Comparison of ENCODE assay signal across 9 mouse cellular contexts in the genomic region with DNA sequence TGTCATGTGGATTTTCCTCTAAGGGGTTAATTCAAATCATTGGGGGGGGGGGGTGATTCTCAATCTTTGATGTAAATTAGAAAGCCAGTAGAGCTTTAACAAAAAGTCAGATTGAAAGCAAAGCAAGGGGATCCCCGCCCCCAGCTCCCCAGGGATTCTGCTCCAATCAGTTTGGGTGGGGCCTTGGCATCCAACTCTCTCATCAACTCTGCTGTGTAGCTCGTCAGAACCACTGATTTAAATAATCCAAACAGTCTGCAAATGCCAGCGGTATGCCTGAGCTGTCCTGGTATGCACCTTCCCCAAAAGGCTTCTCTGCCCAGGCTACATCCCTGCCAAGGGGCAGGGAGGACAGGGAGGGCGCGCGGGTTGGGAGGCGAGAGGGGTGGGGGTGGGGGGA. TPM values are rescaled to one million over a fixed set of nuclear protein-coding genes. Genes with fewer than 3 reads are reported as not detected.
A peak's percentile ranks its signal among the peaks of the same experiment; 100 is the strongest.
DNase-seq lines count a peak whose midpoint lies in the region; ATAC-seq and TF ChIP-seq lines count a peak whose summit lies in the region.
"Had no signal": no experiment of that assay in that cellular context is flagged by ENCODE, and none has a peak within 500 bp of the region (broad histone marks: within the 10 kb centered on the region; RNA-seq: fewer than 3 reads in every experiment).

No protein-coding gene starts in this region.

- H3K36me3 ChIP-seq in hindbrain, embryonic 16.5 days (ENCODE audit: control insufficient read depth, insufficient read depth, low read length) = no peaks in the 10 kb centered on the region
- no peaks in the 10 kb centered on the region for H3K36me3 ChIP-seq in myocyte (ENCODE audit: control insufficient read depth, insufficient read depth)
- no peaks in the 10 kb centered on the region for H3K36me3 ChIP-seq in intestine, embryonic 15.5 days
- H3K36me3 ChIP-seq: limb, embryonic 13.5 days had no signal

- peaks cover 3% of the 10 kb centered on the region for H3K4me1 ChIP-seq in hindbrain, embryonic 16.5 days (ENCODE audit: control insufficient read depth, insufficient read depth, low read depth, low read length)
- no peaks in the 10 kb centered on the region for H3K4me1 ChIP-seq in intestine, embryonic 15.5 days (replicated peaks)

- no peaks in the 10 kb centered on the region for H3K27me3 ChIP-seq in hindbrain, embryonic 16.5 days (replicated peaks; ENCODE audit: control insufficient read depth, insufficient read depth, low read length)
- no peaks in the 10 kb centered on the region for H3K27me3 ChIP-seq in myocyte (ENCODE audit: control insufficient read depth, insufficient read depth, insufficient read length)
- no peaks in the 10 kb centered on the region for H3K27me3 ChIP-seq in intestine, embryonic 15.5 days (replicated peaks)
- H3K27me3 ChIP-seq: limb, embryonic 13.5 days had no signal

- no peak for ATAC-seq in hindbrain, embryonic 16.5 days
- ATAC-seq in intestine, embryonic 15.5 days = no peak

- H3K79me2 ChIP-seq in myocyte (ENCODE audit: control insufficient read depth, insufficient read depth) = no peaks in the 10 kb centered on the region

- H3K4me2 ChIP-seq in hindbrain, embryonic 16.5 days (ENCODE audit: low read length) = peak overlapping the region; percentile 36
- peak overlapping the region; percentile 38 for H3K4me2 ChIP-seq in myocyte (ENCODE audit: low read depth)
- no peak overlapping the region for H3K4me2 ChIP-seq in intestine, embryonic 15.5 days (replicated peaks)
- H3K4me2 ChIP-seq: limb, embryonic 13.5 days had no signal

- no peak overlapping the region for H3K9ac ChIP-seq in hindbrain, embryonic 16.5 days (ENCODE audit: low read depth, low read length)
- no peak overlapping the region for H3K9ac ChIP-seq in intestine, embryonic 15.5 days
- H3K9ac ChIP-seq: limb, embryonic 13.5 days had no signal

- no peak overlapping the region for H3K27ac ChIP-seq in hindbrain, embryonic 16.5 days (ENCODE audit: low read depth, low read length)
- no peak overlapping the region for H3K27ac ChIP-seq in intestine, embryonic 15.5 days
- H3K27ac ChIP-seq: limb, embryonic 13.5 days had no signal

- 20% methylated on average over 7 of the region's 7 CpGs for WGBS in hindbrain, embryonic 16.5 days
- 53% methylated on average over 7 of the region's 7 CpGs for WGBS in intestine, embryonic 15.5 days

- intact Hi-C loops in gastrocnemius, postnatal 14 days (cut with DNase I; ENCODE audit: low total_unique reads) = no loop called here

- H3K9me3 ChIP-seq in hindbrain, embryonic 16.5 days (ENCODE audit: control insufficient read depth, low read length) = no peaks in the 10 kb centered on the region
- no peaks in the 10 kb centered on the region for H3K9me3 ChIP-seq in intestine, embryonic 15.5 days
- H3K9me3 ChIP-seq: limb, embryonic 13.5 days had no signal

- H3ac ChIP-seq in myocyte (ENCODE audit: control insufficient read depth, insufficient read length) = no peak overlapping the region

- TF ChIP-seq POLR2A in myocyte (IDR thresholded peaks at IDR 0.05; ENCODE audit: insufficient read length, low read depth) = no peak

- no peak overlapping the region for H3K4me3 ChIP-seq in hindbrain, embryonic 16.5 days (ENCODE audit: low read length)
- no peak overlapping the region for H3K4me3 ChIP-seq in myocyte
- H3K4me3 ChIP-seq in intestine, embryonic 15.5 days (replicated peaks) = no peak overlapping the region
- H3K4me3 ChIP-seq: limb, embryonic 13.5 days had no signal

- peak; percentile 33 for DNase-seq in urinary bladder, postnatal 14 days (ENCODE audit: low spot score)
- DNase-seq in urinary bladder, adult 18-20 months (ENCODE audit: low spot score in 2 of 2) = no peak
- DNase-seq in gastrocnemius, postnatal 14 days = peak; percentile 29
- no peak for DNase-seq in frontal cortex, adult 2 months (ENCODE audit: extremely low spot score in 1 of 2, low spot score in 1 of 2)
- no peak for DNase-seq in MN1 (ENCODE audit: low spot score)

TF ChIP-seq in myocyte, 11 proteins besides CTCF, POLR2A, EP300 and RAD21:
- no peak for TF ChIP-seq USF1 (IDR thresholded peaks at IDR 0.05; ENCODE audit: low read depth)
- TF ChIP-seq TCF3 (IDR thresholded peaks at IDR 0.05; ENCODE audit: insufficient read length, low read depth) = no peak
- TF ChIP-seq TCF12 (IDR thresholded peaks at IDR 0.05; ENCODE audit: insufficient read depth, poor library complexity, severe bottlenecking) = no peak
- no peak for TF ChIP-seq REST (IDR thresholded peaks at IDR 0.05; ENCODE audit: insufficient read depth, insufficient read length)
- no peak for TF ChIP-seq POLR2AphosphoS2 (IDR thresholded peaks at IDR 0.05; ENCODE audit: insufficient read length, low read depth)
- TF ChIP-seq E2F4 (IDR thresholded peaks at IDR 0.05; ENCODE audit: insufficient read depth) = no peak
- TF ChIP-seq SRF (IDR thresholded peaks at IDR 0.05; ENCODE audit: control insufficient read depth, insufficient read length, low read depth) = no peak
TF ChIP-seq in myocyte: peak in this region for 0.

RNA-seq across cellular contexts. Expression of a gene that starts 33.6 kb away (rescaled TPM):
- total RNA-seq in gastrocnemius, postnatal 14 days (2021) = 10 to 100 TPM; 26.9 to 29.6 TPM
- 140 and 161 TPM in 2 replicates for polyA plus RNA-seq in hindbrain, embryonic 16.5 days (2015; fragmentation: Nextera tagmentation; extraction: Ambion mirVana)
- polyA plus RNA-seq in myocyte (2012; fragmentation: generic; extraction: Trizol) = 19.8 TPM
- polyA plus RNA-seq in frontal cortex, adult 2 months (2012; rRNA removed) = 82.5 and 88.8 TPM in 2 replicates
- 120 and 148 TPM in 2 replicates for polyA plus RNA-seq in intestine, embryonic 15.5 days (2015; fragmentation: Nextera tagmentation; extraction: Ambion mirVana)

Comparison
In these comparisons a context has a peak if more than half of its experiments do, and no peak if none do; other contexts are left out.
1. DNase-seq: peak in urinary bladder, postnatal 14 days (single experiment) and gastrocnemius, postnatal 14 days (single experiment); none in urinary bladder, adult 18-20 months (0 of 2), frontal cortex, adult 2 months (0 of 2) and MN1 (single experiment).